Mouse (Mus musculus) cerebellum, adult 9-10 months (tissue): Measurements from ENCODE around the gene Crabp2.

Experiments
- DNase-seq: peaks from one replicate; pipeline ENCODE4 v3.0.0; 2022

Gene Crabp2

GRCm38 (mm10) chr3:87929341-87930077 is 19.0 kb upstream of the Crabp2 start:
- no peak for DNase-seq

DNA sequence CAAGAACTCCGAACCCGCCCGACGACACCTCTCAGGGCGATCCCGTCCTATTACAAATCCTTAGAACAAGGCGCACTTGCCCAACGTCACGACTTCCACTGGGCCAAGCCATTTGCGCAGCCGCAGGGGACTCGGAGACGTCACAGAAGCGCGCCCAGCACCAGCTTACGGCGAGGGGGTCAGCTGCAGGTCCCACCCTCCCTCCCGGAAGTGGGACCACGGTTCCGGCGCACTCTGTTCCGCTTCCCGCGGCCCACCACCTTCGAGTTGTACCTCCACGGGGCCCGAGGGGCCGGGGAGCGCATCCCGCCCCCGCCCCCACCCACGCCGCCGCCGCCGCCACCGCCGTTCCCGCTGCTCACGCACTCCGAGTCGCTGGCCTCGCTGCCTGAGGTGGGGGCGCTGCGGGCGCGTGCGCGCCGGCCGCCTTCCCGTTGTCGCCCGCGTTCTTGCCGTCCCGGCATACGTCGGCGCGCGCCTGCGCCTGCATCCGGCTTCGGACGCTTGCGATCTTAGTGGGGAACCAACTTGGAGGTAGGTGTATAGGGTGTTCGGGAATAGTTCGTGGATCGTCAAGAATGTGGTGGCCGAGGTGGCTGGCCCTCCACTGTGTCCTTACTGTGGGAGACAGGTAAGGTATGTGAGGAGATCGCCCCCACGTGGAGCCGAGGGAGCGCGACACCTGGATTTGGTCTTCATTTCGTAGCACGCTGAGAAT is 18.2 kb upstream of the Crabp2 start, which contains the start of the genes Isg20l2 and Rrnad1:
TSS of gene Isg20l2 (plus strand) at position 237 of the 718 bp plus-strand sequence.
TSS of gene Rrnad1 (minus strand) at position 640 of the 718 bp plus-strand sequence.
- DNase-seq, result peak; percentile 96

DNA sequence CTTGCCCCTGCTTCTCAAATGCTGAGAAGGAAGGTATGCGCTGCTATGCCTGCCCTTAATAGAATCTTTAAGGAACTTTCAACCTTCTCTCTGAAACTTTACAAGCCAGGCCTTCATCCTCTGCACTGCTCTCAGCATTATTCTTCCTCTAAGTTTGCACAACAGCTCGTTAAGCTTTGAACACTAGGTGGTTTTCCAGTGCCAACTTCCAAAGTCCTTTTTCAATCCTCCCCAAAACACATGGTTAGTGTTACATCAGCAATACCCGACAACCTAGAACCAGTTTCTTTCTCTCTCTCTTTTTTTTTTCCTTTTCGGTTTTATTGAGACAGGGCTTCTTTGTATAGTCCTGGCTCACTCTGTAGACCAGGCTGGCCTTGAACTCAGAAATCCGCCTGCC is 14.4 kb upstream of the Crabp2 start:
- no peak for DNase-seq

DNA sequence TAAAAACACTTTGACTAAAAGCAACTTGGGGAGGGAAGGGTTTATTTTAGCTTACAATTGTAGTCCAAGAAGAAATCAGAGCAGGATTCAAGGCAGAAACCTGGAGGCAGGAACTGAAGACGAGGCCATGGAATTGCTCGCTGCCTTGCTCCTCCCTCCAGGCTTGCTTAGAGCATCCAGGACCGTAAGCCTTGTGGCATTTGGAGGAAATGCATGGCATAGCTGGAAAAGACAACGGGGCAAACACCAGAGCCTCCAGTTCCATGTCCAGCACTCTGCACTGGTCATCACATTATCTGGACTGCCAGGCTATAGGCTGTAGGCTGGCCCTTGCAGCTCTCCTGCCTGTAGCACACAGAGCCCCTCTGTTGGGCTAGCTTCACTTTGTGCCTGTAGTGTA is 14.0 kb upstream of the Crabp2 start:
- DNase-seq, result no peak

DNA sequence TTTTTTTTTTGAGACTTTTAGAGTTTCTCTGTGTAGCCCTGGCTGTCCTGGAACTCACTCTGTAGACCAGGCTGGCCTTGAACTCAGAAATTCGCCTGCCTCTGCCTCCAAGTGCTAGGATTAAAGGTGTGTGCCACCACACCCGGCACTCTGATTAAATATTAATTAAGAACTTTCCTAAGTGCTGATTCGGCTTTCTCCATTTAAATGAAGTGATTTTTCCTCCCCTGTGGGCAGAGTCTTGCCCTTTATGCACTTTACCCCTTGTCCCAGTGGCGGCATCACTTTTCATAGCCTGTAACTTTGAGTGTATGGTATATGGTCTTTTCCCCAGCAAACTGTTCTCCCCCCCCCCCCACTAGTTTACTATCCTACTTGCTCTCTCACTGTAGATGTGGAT is 13.3 kb upstream of the Crabp2 start:
- DNase-seq, result no peak

- DNase-seq, result peak; percentile 72
Measured at GRCm38 (mm10) chr3:87935776-87936175, 12.7 kb upstream of the Crabp2 start.

GRCm38 (mm10) chr3:87940611-87941010 is 7.9 kb upstream of the Crabp2 start:
- DNase-seq, result no peak

DNA sequence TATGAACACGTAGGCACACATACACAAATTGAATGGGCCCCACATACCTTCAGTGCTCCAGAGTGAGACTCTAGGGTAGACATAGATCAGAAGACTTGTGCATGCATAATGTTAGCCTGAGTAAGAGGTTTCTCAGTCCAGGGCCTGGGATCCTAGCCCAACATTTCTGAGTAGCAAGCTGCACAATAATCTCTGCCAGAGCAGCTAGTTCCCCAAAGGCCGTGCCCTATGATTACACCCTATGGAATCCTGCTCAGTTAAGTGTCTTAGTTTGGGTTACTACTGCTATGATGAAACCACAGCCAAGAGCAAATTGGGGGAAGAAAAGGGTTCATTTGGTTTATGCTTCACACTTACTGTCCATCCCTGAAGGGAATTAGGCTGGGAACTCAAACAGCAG is 6.0 kb upstream of the Crabp2 start:
- DNase-seq, result no peak

GRCm38 (mm10) chr3:87943586-87943985 is 4.9 kb upstream of the Crabp2 start:
- DNase-seq, result no peak

DNA sequence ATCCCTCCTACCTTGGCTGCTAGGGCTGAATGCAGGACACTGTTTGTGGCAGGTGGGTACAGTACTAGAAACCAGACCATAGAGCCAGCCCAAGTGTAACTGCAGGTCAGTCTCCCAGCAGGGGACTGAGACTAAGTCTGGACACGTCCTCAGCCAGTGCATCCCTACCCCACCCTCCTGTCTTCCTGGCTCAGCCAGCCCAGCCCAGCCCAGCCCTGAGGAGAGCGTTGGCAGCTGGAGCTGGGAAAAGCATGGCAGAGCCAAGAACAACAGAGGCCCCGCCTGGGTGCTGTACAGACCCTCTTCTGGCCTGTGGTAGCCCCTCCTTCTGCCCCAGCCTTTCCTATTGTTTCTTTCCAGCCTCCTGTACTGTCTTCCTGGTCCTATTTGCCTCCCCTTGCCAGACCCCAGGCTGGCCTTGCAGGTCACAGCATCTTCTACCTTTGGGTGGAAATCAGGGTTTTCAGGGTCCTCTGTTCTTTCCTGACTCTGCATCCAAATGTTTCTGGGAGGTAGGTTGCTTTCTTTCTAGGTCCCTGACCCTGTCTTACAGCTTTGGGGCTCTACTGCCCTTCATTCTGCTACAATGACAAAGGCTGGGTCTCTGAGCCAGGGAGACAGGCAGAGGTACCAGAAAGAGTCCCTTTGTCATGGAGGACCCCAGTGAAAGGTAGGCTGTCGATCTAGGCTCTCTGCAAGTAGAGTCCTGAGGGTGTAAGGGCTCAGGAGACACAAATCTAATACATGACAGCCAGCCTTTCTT is 3.4 kb upstream of the Crabp2 start:
- no peak for DNase-seq

DNA sequence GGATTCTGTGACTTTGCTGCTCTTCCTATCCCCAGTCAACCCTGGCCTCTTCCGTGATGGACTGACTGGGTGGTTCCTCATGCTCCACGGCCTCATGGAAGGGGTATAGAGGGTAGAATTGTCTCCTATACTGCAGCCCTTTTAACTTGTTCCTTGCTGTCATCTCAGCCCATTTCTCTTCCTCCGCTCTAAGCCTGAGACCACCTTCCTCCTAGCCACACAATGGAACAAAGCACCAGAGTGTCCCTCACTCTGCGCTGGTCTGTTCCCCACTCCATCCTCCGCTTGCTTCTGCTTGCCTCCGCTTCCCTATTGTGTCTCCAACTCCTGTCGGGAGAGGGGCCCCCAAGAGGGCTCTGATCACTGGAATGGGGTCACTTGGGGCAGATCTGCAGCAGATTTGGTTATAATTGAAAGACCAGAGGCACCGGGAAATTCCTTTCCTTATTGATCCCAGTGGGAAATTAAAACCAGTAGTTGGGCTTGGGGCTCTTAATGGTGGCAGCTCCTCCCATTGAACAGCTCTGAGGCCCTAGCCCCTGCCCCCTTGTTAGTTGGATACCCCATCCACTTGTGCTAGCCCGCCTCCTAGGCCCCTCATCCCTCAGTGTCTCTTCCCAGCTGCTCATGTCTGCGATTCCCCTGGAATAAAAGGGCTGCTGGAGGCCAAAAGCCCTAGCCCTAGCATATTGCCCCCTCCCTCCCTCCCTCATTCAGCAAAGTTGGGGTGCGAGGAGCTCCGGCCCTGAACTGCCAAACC is 2.5 kb upstream of the Crabp2 start:
- no peak for DNase-seq

- no peak for DNase-seq
Measured at GRCm38 (mm10) chr3:87946541-87946860, 2.0 kb upstream of the Crabp2 start.

GRCm38 (mm10) chr3:87947056-87947810 is 1.2 kb upstream of the Crabp2 start:
- DNase-seq, result no peak

GRCm38 (mm10) chr3:87947811-87948199 is 661 bp upstream of the Crabp2 start:
- DNase-seq, result no peak

GRCm38 (mm10) chr3:87949266-87949954 is 944 bp downstream of the Crabp2 start:
- no peak for DNase-seq

DNA sequence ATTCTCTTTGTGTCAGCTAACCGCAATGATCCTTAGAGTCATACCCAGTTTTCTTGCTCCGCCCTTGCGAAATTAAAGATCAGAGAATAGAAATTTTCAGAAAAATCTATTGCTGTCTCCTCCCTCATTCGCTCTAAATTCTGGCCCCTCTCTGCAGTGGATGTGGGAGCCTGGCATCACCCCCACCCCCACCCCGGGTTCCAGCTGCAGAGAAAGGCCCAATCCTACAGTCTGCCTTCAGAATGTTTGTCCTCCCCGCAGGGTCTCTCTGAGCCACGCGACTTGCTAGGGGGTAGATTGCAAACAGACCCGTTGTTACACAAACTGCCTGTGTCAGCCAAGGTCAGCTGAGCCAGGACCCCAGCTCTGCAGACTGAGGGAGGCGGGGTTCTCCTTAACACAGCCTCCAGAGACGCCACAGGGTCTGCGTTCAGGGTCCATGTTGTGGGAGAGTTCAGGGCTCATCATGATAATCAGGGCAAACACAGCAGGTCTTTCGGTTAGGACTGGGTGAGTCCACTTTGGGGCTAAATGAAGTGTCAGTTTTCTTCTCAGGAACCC is 1.6 kb downstream of the Crabp2 start:
- DNase-seq, result no peak

GRCm38 (mm10) chr3:87951946-87952345 is 3.5 kb downstream of the Crabp2 start:
- no peak for DNase-seq

DNA sequence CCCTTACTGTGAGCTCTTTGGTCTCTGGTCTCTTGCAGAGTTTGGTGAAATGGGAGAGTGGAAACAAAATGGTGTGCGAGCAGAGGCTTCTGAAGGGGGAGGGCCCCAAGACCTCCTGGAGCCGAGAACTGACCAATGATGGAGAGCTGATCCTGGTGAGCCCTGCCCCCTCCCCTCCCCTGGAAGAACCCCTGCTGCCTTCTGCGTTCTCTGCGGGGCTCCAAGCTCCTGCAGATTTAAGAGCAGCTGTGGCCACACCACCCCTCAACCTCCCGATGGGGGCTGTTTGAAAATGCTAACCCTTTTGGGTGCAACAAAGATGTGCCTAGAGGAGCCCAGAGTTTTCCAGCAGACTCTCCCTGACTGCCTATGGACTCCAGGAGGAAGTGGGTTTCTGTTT is 4.0 kb downstream of the Crabp2 start:
- DNase-seq, result no peak

- no peak for DNase-seq
Measured at GRCm38 (mm10) chr3:87958056-87958455, 9.6 kb downstream of the Crabp2 start.

GRCm38 (mm10) chr3:87958476-87958875 is 10.0 kb downstream of the Crabp2 start:
- DNase-seq, result no peak

GRCm38 (mm10) chr3:87958967-87959366 is 10.5 kb downstream of the Crabp2 start:
- no peak for DNase-seq
